Mouse (Mus musculus) erythroblast, embryonic 14.5 days (primary cell): ENCODE results near the gene Olfr2. TPM values are rescaled to one million over a fixed set of nuclear protein-coding genes. Genes with fewer than 3 reads are reported as not detected.

Experiments
- H3K27me3 ChIP-seq: 2 replicates; pipeline ENCODE4 v1.6.1; 2012; ENCODE audit warnings: inconsistent platforms; ENCODE audit not compliant: control insufficient read depth
- H3K36me3 ChIP-seq: 2 replicates; pipeline ENCODE4 v1.6.1; 2012; ENCODE audit warnings: mild to moderate bottlenecking, inconsistent platforms; ENCODE audit not compliant: control insufficient read depth
- H3K4me1 ChIP-seq: 2 replicates; pipeline ENCODE4 v1.6.1; 2012; ENCODE audit warnings: inconsistent platforms; ENCODE audit not compliant: control insufficient read depth
- H3K4me3 ChIP-seq: replicated peaks from 2 replicates; pipeline ENCODE3; 2012; ENCODE audit warnings: moderate library complexity, mild to moderate bottlenecking, inconsistent platforms
- H3K9me3 ChIP-seq: 2 replicates; pipeline ENCODE4 v1.6.1; 2012; ENCODE audit warnings: low read length, inconsistent platforms, mixed read lengths; ENCODE audit not compliant: control insufficient read depth
- GATA1 ChIP-seq: IDR thresholded peaks from 2 replicates; pipeline ENCODE4 v1.6.1; 2012; ENCODE audit warnings: low read length, inconsistent platforms, mixed read lengths
- TAL1 ChIP-seq: IDR thresholded peaks from 3 replicates; pipeline ENCODE4 v1.6.1; 2012; ENCODE audit warnings: low read length, inconsistent platforms, mixed read lengths
- polyA plus RNA-seq: library from polyadenylated mRNA; stranded (reverse); fragments of >175 nt; gene quantifications from 2 replicates; pipeline ENCODE4 v1.2.3, GENCODE M21; 2012

Gene Olfr2
- polyA plus RNA-seq, result not detected in 2 replicates

- Histone ChIP-seq H3K4me1 (no peaks in the 10 kb centered on the region), H3K9me3 (no peaks in the 10 kb centered on the region), H3K4me3 (no peak within 1 kb of the TSS), H3K27me3 (no peaks in the 10 kb centered on the region), H3K36me3 (no peaks in the 10 kb centered on the region)
- no peak for TF ChIP-seq TAL1
- no peak for TF ChIP-seq GATA1
Observed at GRCm38 (mm10) chr7:107005972-107006371, at the start of gene Olfr2. Gene Olfr2, minus strand, starts transcription at chr7:107006072.

GRCm38 (mm10) chr7:107047578-107047977 lies 41.7 kb upstream of the Olfr2 start:
- TF ChIP-seq TAL1 (no peak), GATA1 (no peak)
- Histone ChIP-seq H3K9me3 (no peaks in the 10 kb centered on the region), H3K27me3 (no peaks in the 10 kb centered on the region), H3K4me3 (no peak overlapping the region), H3K36me3 (no peaks in the 10 kb centered on the region), H3K4me1 (no peaks in the 10 kb centered on the region)

GRCm38 (mm10) chr7:107045833-107046232 lies 40.0 kb upstream of the Olfr2 start:
- Histone ChIP-seq H3K4me3 (no peak overlapping the region), H3K27me3 (no peaks in the 10 kb centered on the region), H3K4me1 (no peaks in the 10 kb centered on the region), H3K9me3 (no peaks in the 10 kb centered on the region), H3K36me3 (no peaks in the 10 kb centered on the region)
- TF ChIP-seq GATA1 (no peak), TAL1 (no peak)

GRCm38 (mm10) chr7:107044407-107044806 lies 38.5 kb upstream of the Olfr2 start:
- Histone ChIP-seq H3K27me3 (no peaks in the 10 kb centered on the region), H3K4me3 (no peak overlapping the region), H3K4me1 (no peaks in the 10 kb centered on the region), H3K36me3 (no peaks in the 10 kb centered on the region), H3K9me3 (no peaks in the 10 kb centered on the region)
- TF ChIP-seq GATA1 (no peak), TAL1 (no peak)

GRCm38 (mm10) chr7:107043136-107043535 lies 37.3 kb upstream of the Olfr2 start:
- no peaks in the 10 kb centered on the region for H3K27me3 ChIP-seq
- no peaks in the 10 kb centered on the region for H3K36me3 ChIP-seq
- H3K4me3 ChIP-seq, result no peak overlapping the region
- no peak for TF ChIP-seq TAL1
- TF ChIP-seq GATA1, result no peak
- no peaks in the 10 kb centered on the region for H3K4me1 ChIP-seq
- H3K9me3 ChIP-seq, result no peaks in the 10 kb centered on the region

GRCm38 (mm10) chr7:107039934-107040563 lies 34.2 kb upstream of the Olfr2 start:
- no peak for TF ChIP-seq GATA1
- TF ChIP-seq TAL1, result no peak
- H3K27me3 ChIP-seq, result no peaks in the 10 kb centered on the region
- H3K9me3 ChIP-seq, result no peaks in the 10 kb centered on the region
- no peak overlapping the region for H3K4me3 ChIP-seq
- no peaks in the 10 kb centered on the region for H3K4me1 ChIP-seq
- H3K36me3 ChIP-seq, result no peaks in the 10 kb centered on the region

GRCm38 (mm10) chr7:107030874-107031273 lies 25.0 kb upstream of the Olfr2 start, which contains the start of gene Olfr713:
Gene Olfr713, plus strand, starts transcription at chr7:107031174.
- no peaks in the 10 kb centered on the region for H3K27me3 ChIP-seq
- H3K36me3 ChIP-seq, result no peaks in the 10 kb centered on the region
- no peaks in the 10 kb centered on the region for H3K4me1 ChIP-seq
- no peaks in the 10 kb centered on the region for H3K9me3 ChIP-seq
- TF ChIP-seq GATA1 (no peak), TAL1 (no peak)
- H3K4me3 ChIP-seq, result no peak within 1 kb of the TSS

- H3K36me3 ChIP-seq, result no peaks in the 10 kb centered on the region
- H3K4me3 ChIP-seq, result no peak overlapping the region
- no peaks in the 10 kb centered on the region for H3K4me1 ChIP-seq
- H3K27me3 ChIP-seq, result no peaks in the 10 kb centered on the region
- no peaks in the 10 kb centered on the region for H3K9me3 ChIP-seq
- no peak for TF ChIP-seq GATA1
- no peak for TF ChIP-seq TAL1
Observed at GRCm38 (mm10) chr7:107004169-107004568, 1.7 kb downstream of the Olfr2 start.

GRCm38 (mm10) chr7:107000798-107001197 lies 5.1 kb downstream of the Olfr2 start:
- Histone ChIP-seq H3K9me3 (no peaks in the 10 kb centered on the region), H3K4me1 (no peaks in the 10 kb centered on the region), H3K27me3 (no peaks in the 10 kb centered on the region), H3K36me3 (no peaks in the 10 kb centered on the region), H3K4me3 (no peak overlapping the region)
- no peak for TF ChIP-seq TAL1
- no peak for TF ChIP-seq GATA1

- Histone ChIP-seq H3K27me3 (no peaks in the 10 kb centered on the region), H3K4me1 (no peaks in the 10 kb centered on the region), H3K4me3 (no peak overlapping the region), H3K36me3 (no peaks in the 10 kb centered on the region), H3K9me3 (peaks cover 6% of the 10 kb centered on the region; the same call in 1 of the 2 replicates)
- TF ChIP-seq GATA1, result no peak
- no peak for TF ChIP-seq TAL1
Observed at GRCm38 (mm10) chr7:106985236-106985635, 20.6 kb downstream of the Olfr2 start.
